Mouse (Mus musculus): ENCODE measurements around the gene Bbx. TPM values are rescaled to one million over a fixed set of nuclear protein-coding genes. Genes with fewer than 3 reads are reported as not detected.

The Bbx gene
- total RNA-seq (2021) = 10 to 100 TPM; 17.4 to 18.9 TPM
- long read RNA-seq, experiment 1, partial matches to known transcripts = 2 of 2 reads
- long read RNA-seq, experiment 1, other reads (novel, unspliced or antisense) = 0 of 2 reads
- long read RNA-seq, experiment 2, partial matches to known transcripts = 1 of 6 reads
- long read RNA-seq, experiment 2, other reads (novel, unspliced or antisense) = 5 of 6 reads

GRCm38 (mm10) chr16:50432062-50432878 lies at the start of gene Bbx:
Gene Bbx, minus strand, starts transcription at chr16:50432390.
- peak; percentile 99 to 100 for DNase-seq (ENCODE audit: low spot score in 2 of 2)

GRCm38 (mm10) chr16:50481892-50482291 lies 49.7 kb upstream of the Bbx start:
- no peak for DNase-seq (ENCODE audit: low spot score in 2 of 2)

- DNase-seq (ENCODE audit: low spot score in 2 of 2) = no peak
Measured at GRCm38 (mm10) chr16:50481341-50481740, 49.2 kb upstream of the Bbx start.

- no peak for DNase-seq (ENCODE audit: low spot score in 2 of 2)
Measured at GRCm38 (mm10) chr16:50478695-50479094, 46.5 kb upstream of the Bbx start.

GRCm38 (mm10) chr16:50477628-50478027 lies 45.4 kb upstream of the Bbx start:
- no peak for DNase-seq (ENCODE audit: low spot score in 2 of 2)

GRCm38 (mm10) chr16:50462226-50462870 lies 30.2 kb upstream of the Bbx start:
- DNase-seq (ENCODE audit: low spot score in 2 of 2) = no peak

GRCm38 (mm10) chr16:50459146-50459545 lies 27.0 kb upstream of the Bbx start:
- DNase-seq (ENCODE audit: low spot score in 2 of 2) = no peak

GRCm38 (mm10) chr16:50456053-50456452 lies 23.9 kb upstream of the Bbx start:
- DNase-seq (ENCODE audit: low spot score in 2 of 2) = no peak

GRCm38 (mm10) chr16:50449086-50449485 lies 16.9 kb upstream of the Bbx start:
- no peak for DNase-seq (ENCODE audit: low spot score in 2 of 2)

- DNase-seq (ENCODE audit: low spot score in 2 of 2) = no peak
Measured at GRCm38 (mm10) chr16:50445014-50445413, 12.8 kb upstream of the Bbx start.

- no peak for DNase-seq (ENCODE audit: low spot score in 2 of 2)
Measured at GRCm38 (mm10) chr16:50438816-50439215, 6.6 kb upstream of the Bbx start.

- DNase-seq (ENCODE audit: low spot score in 2 of 2) = no peak
Measured at GRCm38 (mm10) chr16:50437788-50438187, 5.6 kb upstream of the Bbx start.

- DNase-seq (ENCODE audit: low spot score in 2 of 2) = no peak
Measured at GRCm38 (mm10) chr16:50437331-50437730, 5.1 kb upstream of the Bbx start.

GRCm38 (mm10) chr16:50431011-50431981 lies 894 bp downstream of the Bbx start:
- peak; percentile 22 to 63 for DNase-seq (ENCODE audit: low spot score in 2 of 2)

GRCm38 (mm10) chr16:50430515-50430877 lies 1.7 kb downstream of the Bbx start:
- DNase-seq (ENCODE audit: low spot score in 2 of 2) = no peak

GRCm38 (mm10) chr16:50429692-50430514 lies 2.3 kb downstream of the Bbx start:
- DNase-seq (ENCODE audit: low spot score in 2 of 2) = peak; percentile 10 to 20

- DNase-seq (ENCODE audit: low spot score in 2 of 2) = peak; percentile 4 to 11
Measured at GRCm38 (mm10) chr16:50428871-50429691, 3.1 kb downstream of the Bbx start.

GRCm38 (mm10) chr16:50420130-50420529 lies 12.1 kb downstream of the Bbx start:
- no peak for DNase-seq (ENCODE audit: low spot score in 2 of 2)

GRCm38 (mm10) chr16:50415406-50415805 lies 16.8 kb downstream of the Bbx start:
- no peak for DNase-seq (ENCODE audit: low spot score in 2 of 2)

Measured in layer of hippocampus, postnatal 14 days (tissue).